Mouse (Mus musculus) megakaryocyte, adult 5-6 weeks (primary cell): Measurements from ENCODE around the gene Cep164. TPM values are rescaled to one million over a fixed set of nuclear protein-coding genes. Genes with fewer than 3 reads are reported as not detected.

Experiments used
- ATAC-seq: 2 replicates; pipeline ENCODE4 v1.8.0; 2016; ENCODE audit warnings: mild to moderate bottlenecking, inconsistent platforms; ENCODE audit not compliant: poor library complexity, severe bottlenecking
- total RNA-seq, 2 experiments: library from RNA; stranded (forward) in 1 of 2; stranded (reverse) in 1 of 2; fragments of 153-499, 151-499 nt in 1 of 2; fragments of 221-1000, 200-1000 nt in 1 of 2; gene quantifications; 2 replicates each; pipeline versions ENCODE4 v1.2.3 to v1.2.4; 2015 to 2017

Gene Cep164
- total RNA-seq, 2 experiments from 2014 or later, result 9.8 to 11.9 TPM

DNA sequence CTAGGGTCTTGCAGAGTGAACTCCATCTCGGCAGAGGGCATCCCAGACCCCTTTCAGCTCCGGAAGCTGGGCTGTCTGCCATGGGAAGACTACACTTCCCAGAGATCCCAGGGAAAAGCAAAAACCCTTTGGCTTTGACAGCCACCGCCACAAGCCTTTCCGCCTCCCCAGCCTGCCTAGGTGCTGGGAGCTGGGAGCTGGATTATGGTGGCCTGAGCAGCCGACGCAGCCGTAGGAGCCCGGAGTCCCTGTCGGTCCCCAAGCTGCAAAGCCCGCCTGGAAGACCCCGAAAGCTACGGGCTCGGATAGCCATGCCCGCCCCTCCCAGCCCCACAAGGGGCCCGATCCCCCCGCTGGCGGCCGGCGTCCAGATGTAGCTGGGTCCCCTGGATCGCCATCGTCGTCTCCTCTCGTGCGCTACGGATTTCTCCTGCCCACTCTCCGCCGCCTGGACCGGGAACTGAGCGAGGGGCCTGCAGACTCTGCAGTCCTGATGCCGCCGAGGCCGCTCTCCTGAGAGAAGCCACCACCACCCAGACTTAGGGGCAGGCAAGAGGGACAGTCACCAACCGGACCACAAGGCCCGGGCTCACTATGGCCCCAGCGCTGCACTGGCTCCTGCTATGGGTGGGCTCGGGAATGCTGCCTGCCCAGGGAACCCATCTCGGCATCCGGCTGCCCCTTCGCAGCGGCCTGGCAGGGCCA, 10.1 kb upstream of the Cep164 start, which contains the start of gene Bace1:
Bace1 (plus strand) TSS at position 147 of the 705 bp plus-strand sequence.
- peak; percentile 45 for ATAC-seq

- ATAC-seq, result no peak
Observed at GRCm38 (mm10) chr9:45838069-45838433, 9.6 kb upstream of the Cep164 start.

DNA sequence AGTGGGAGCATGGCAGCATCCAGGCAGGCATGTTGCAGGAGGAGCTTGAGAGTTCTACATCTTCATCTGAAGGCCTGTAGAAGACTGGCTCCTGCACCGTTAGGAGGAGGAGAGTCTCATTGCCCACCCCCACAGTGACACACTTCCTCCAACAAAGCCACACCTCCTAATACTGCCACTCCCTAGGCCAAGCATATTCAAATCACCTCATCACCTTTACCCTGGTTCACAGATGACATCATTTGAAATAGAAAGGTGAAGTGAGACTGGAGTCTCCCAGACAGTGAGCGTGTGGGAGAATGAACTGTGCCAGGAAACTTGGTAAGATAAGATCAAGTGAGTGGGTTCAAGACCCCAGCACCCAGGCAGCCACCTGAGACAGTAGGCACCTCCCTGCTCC, 5.0 kb upstream of the Cep164 start:
- peak; percentile 13; the same call in 1 of the 2 replicates for ATAC-seq

GRCm38 (mm10) chr9:45832898-45833297, 4.4 kb upstream of the Cep164 start:
- ATAC-seq, result no peak

GRCm38 (mm10) chr9:45829107-45829506, 616 bp upstream of the Cep164 start:
- ATAC-seq, result peak; percentile 37

DNA sequence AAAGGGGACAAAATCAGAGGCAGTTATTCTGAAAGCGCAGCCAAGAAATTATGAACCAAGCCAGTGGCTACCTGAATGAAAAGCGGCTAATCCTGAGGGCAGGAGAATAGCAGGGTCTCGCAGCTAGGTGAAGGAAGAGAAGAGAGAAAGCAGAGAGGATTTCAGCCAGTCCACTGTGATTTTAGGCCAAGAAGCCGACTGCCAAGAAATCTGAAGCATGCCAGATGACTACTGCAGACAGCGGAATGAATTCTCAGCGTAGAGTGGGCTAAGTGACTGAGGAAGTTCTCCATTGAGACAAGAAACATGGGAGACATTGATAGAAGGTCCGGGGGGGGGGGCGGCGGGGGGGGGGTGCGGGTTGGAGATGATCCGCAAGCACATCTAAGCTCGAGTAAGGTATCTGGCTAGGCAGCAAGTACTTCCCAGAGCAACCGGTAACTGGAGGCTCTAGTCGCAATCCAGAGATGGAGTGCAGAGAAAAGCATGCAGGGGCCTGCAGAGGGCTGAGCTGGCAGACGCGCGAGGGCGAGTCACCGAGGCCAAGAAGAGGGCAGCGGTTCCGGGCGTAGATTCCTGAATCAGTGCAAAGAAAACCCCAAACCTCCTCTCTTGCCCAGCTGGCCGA, 714 bp downstream of the Cep164 start:
- ATAC-seq, result peak; percentile 28; the same call in 1 of the 2 replicates

DNA sequence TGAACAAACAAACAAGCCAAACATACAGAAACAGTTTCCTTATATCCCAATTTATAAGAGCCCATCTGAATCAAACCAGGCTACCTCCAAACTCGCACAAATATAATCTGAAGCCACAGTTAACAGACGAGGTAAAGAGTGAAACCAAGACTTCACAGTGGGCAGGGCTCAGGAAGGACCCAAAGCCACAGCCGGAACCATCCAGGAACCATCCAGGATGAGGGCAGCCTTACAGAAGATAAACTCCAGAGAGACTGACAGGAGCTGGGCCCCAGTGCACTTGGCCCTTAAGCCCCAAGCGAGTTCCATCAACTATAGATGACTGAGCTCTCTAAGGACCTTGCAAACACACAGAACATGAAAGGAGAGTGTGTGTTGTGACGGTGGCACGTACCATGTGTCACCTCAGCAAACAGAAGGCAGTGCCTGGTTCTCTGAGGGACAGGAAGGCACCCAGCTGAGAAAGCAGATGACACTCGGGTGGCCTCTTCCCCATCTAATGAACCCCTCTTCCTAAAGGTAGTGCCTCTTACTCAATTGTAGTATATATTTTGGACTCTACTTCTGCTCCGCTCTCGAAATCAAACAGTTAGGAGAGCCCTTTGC, 10.0 kb downstream of the Cep164 start:
- ATAC-seq, result peak; percentile 38

- peak; percentile 92 for ATAC-seq
Observed at GRCm38 (mm10) chr9:45815525-45815924, 13.0 kb downstream of the Cep164 start.

DNA sequence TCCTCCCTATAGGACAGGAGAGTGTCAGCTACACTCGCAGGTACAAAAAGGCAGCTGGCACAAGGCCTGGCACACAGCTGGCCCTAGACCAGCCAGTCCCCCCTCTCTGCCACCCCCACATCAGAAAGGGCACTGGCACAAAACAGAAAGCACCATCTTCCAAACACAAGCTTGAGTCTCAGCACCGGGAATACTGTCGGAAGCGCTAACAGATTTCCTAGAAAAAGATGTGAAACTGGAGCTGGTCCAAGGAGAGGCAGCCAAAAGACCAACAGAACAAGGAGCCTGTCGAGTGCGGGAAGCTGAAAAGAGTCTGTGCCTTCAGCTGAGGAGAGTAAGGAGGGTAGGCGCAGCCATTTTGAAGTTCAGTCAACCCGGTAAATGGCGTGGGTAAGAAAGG, 13.4 kb downstream of the Cep164 start:
- peak; percentile 4; the same call in 1 of the 2 replicates for ATAC-seq

- ATAC-seq, result no peak
Observed at GRCm38 (mm10) chr9:45811946-45812345, 16.5 kb downstream of the Cep164 start.

DNA sequence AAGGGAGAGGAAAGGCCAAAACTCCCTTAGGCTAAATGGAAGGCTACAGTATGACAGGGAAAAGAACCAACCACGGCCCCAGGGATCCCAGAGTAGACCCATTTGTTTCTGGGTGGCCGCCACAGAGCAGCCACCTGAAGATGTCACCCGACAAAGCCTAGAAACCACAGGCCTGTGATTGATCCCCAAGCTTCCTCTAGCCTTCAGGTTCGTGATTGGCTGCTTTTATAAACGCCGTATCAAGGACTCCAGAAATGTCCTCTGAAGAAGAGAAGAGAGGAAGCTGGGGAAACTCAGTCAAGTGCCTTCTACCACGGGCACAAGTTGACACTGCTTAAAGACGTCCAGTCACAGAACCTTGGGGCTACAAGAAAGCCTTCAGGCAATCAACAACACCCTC, 20.7 kb downstream of the Cep164 start:
- no peak for ATAC-seq

DNA sequence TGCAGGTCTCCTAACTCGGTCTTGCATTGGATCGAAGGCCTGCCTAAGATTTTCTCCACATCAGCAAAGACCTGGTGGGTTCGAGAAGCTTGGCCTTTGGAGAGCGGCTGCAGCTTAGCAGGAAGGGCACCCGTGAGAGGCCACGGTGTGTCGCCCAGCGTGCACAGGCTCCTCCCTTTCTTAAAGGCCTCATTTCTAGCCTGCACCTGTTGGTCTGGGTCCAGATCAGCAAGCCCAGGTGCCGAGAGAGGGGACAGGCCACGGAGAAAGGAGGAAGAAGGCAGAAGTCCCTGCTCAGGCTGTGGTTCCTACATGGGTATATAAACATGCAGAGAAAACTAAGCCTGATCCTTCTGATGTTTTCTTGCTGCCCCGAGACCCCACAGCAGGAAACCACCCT, 21.2 kb downstream of the Cep164 start:
- ATAC-seq, result no peak

GRCm38 (mm10) chr9:45806847-45807246, 21.6 kb downstream of the Cep164 start:
- no peak for ATAC-seq

DNA sequence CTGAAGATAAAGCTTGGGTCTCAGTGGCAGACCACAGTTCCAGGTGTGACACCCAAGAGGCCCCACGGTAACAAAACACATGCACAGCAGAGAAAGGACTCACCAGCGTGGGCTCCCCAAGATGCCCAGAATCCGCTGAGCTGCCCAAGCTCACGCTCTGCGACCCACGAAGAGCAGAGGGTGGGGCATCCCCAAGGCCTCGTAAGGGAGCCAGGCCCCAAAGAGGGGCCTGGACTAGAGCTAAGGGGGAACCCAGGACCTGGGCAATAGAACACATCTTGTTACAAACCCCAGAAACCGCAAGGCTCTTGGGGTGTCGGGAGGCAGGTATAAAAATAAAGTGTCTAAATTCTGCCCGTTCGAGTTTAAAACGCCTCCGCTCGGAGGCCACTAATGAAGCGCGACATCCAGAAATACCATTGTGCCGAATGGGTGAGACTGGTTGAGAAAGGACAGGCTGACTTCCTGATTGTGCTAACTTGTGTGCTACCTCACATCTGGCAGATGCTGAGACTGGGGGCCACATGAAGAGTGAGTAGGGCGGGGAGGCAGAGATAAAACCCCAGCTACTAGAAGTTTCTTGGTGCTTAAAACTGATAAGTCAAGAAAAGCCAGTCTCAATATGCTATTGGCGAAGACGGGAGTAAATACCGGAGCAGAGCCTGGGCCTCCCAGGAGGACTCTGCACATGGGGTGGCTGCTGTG, 25.3 kb downstream of the Cep164 start:
- peak; percentile 38; the same call in 1 of the 2 replicates for ATAC-seq

GRCm38 (mm10) chr9:45799402-45799801, 29.1 kb downstream of the Cep164 start:
- ATAC-seq, result no peak

- ATAC-seq, result no peak
Observed at GRCm38 (mm10) chr9:45798467-45799164, 29.9 kb downstream of the Cep164 start.

DNA sequence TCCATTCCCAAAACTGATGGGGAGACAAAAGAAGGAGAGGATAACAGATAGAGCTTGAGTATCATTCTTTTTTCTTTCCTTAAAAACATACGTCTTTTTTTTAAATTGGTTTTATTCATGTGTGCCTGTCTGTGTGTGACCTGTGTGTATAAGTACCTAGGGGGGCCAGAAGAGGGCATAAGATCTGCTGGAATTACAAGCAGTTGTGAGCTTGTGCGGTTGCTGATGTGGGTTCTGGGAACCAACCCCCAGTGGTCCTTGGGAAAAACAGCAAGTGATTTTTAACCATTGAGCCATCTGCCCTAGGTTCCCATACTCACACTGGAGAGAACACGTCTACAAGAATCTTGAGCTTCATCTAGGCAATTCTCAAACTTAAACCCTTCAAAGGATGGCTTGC, 31.2 kb downstream of the Cep164 start:
- ATAC-seq, result no peak

- ATAC-seq, result no peak
Observed at GRCm38 (mm10) chr9:45795722-45796121, 32.8 kb downstream of the Cep164 start.

DNA sequence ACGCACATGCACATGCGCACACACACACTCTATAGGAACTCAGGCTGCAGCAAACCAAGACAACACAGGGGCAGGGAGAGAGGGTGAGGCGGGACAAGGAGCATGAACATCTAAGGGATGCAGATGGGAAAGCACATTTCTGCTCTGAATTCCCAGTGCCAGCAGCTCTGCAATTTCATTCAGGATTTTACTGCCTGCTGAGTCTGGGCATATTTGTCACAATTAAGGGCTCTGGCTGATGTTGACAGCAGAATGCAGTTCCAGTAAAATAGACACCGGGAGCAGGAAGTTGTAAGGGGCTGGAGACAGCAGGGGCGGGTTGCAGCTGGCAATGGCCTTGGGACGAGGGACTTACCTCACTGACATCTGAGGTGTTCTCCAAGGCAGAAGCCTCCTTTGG, 34.8 kb downstream of the Cep164 start:
- ATAC-seq, result no peak

- no peak for ATAC-seq
Observed at GRCm38 (mm10) chr9:45792235-45792634, 36.3 kb downstream of the Cep164 start.
